ENCODE assay signal across 7 mouse cellular contexts in genomic region chr2:120849449-120850423, GRCm38 (mm10). TPM values are rescaled to one million over a fixed set of nuclear protein-coding genes. Genes with fewer than 3 reads are reported as not detected.
DNase-seq lines count a peak whose midpoint lies in the region; ATAC-seq and TF ChIP-seq lines count a peak whose summit lies in the region.

TSS of gene Cdan1 (minus strand) at chr2:120850128.

- peak; percentile 61 for DNase-seq in MN1 (ENCODE audit: low spot score)
- DNase-seq in heart, postnatal 36 days = peak in 1 of 2 experiments; percentile 43
- peak in 1 of 2 experiments; percentile 73 for DNase-seq in left cerebral cortex, postnatal 10 days (ENCODE audit: extremely low spot score in 1 of 2, low spot score in 2 of 2)
- DNase-seq in right cerebral cortex, postnatal 25 days = peak; percentile 51

- H3K27ac ChIP-seq in bone marrow macrophage, adult 2 months (ENCODE audit: insufficient read depth, low read depth, low read length) = no peak within 1 kb of the TSS

- H3K4me1 ChIP-seq in bone marrow macrophage, adult 2 months (ENCODE audit: control insufficient read depth, insufficient read depth, low read length) = peaks cover 20% of the 10 kb centered on the region

- ATAC-seq in erythroid progenitor cell, adult 5-6 weeks (replicated peaks; ENCODE audit: low FRiP score, poor library complexity, severe bottlenecking) = peak; percentile 69
- ATAC-seq in megakaryocyte progenitor cell, adult 5-6 weeks (replicated peaks; ENCODE audit: poor library complexity) = 0 out of 2 replicates have a peak, but pooled peaks have one; percentile 8

- TF ChIP-seq CTCF in bone marrow macrophage, adult 2 months (IDR thresholded peaks at IDR 0.05; ENCODE audit: low read depth, low read length) = no peak

- H3K4me3 ChIP-seq in bone marrow macrophage, adult 2 months (ENCODE audit: insufficient read depth, low read length) = peak within 1 kb of the TSS; percentile 86

- no peak for TF ChIP-seq POLR2A in bone marrow macrophage, adult 2 months (IDR thresholded peaks at IDR 0.05; ENCODE audit: borderline replicate concordance, low read depth, low read length)

- intact Hi-C loops in heart, postnatal 36 days (cut with DNase I) = loop anchor here (5.0 kb wide), 1 partner anchor 117 kb away; no protein-coding TSS in a partner anchor
- intact Hi-C loops in left cerebral cortex, postnatal 10 days (cut with DNase I) = loop anchor here (1.0 kb wide), 1 partner anchor 119 kb away; no protein-coding TSS in a partner anchor

RNA-seq across cellular contexts. Expression of gene Cdan1, which starts in this region (rescaled TPM):
- polyA plus RNA-seq in bone marrow macrophage, adult 2 months (2012; ENCODE audit: insufficient read depth, insufficient read length, missing spikeins) = 12.2 and 15.7 TPM in 2 replicates
- 67.0 and 68.7 TPM in 2 replicates for total RNA-seq in erythroid progenitor cell, adult 5-6 weeks (2015; ENCODE audit: low replicate concordance)
- total RNA-seq in erythroid progenitor cell, adult 5-6 weeks (2017; ENCODE audit: low replicate concordance) = 76.3 and 114 TPM in 2 replicates
- total RNA-seq in heart, postnatal 36 days (2021) = 10 to 100 TPM; 10.5 to 14.2 TPM
- 10 to 100 TPM; 20.8 to 23.3 TPM for total RNA-seq in left cerebral cortex, postnatal 10 days (2021)
- 13.3 and 14.4 TPM in 2 replicates for total RNA-seq in megakaryocyte progenitor cell, adult 5-6 weeks (2015)
- total RNA-seq in megakaryocyte progenitor cell, adult 5-6 weeks (2017) = 13.0 and 17.6 TPM in 2 replicates
